Mouse (Mus musculus): ENCODE results near the gene Bid.
"Not testable (repeated sequence)": the region's sequence is repeated elsewhere in the genome, so short reads cannot be mapped to it uniquely, and the experiment has no call there.

- TF ChIP-seq CTCF (conservative IDR thresholded peaks at IDR 0.05; ENCODE audit: insufficient read depth, insufficient read length, low read depth, low read length); POLR2A (IDR thresholded peaks at IDR 0.05; ENCODE audit: low read depth, low read length): not testable (repeated sequence)
These were observed 8.6 kb downstream of the Bid start for GRCm38 (mm10) chr6:120907876-120908597.
